Mouse (Mus musculus) forebrain, postnatal 0 days (tissue): Measurements from ENCODE around the gene Alg5. TPM values are rescaled to one million over a fixed set of nuclear protein-coding genes. Genes with fewer than 3 reads are reported as not detected.

Source experiments
- ATAC-seq: fragments of 200-750 bp; cut with Nextera tagmentation; 2 replicates; pipeline ENCODE4 v1.8.0; 2017; ENCODE audit warnings: mild to moderate bottlenecking, moderate library complexity
- DNase-seq: peaks from one replicate; pipeline ENCODE4 v3.0.0-alpha.2; 2015
- H3K27ac ChIP-seq: fragments of 300-500 bp; sonication (generic); 2 replicates; pipeline ENCODE4 v1.5.1; 2014; ENCODE audit warnings: low read depth, mild to moderate bottlenecking, antibody characterized with exemption, low read length, moderate library complexity, mixed read lengths
- H3K27me3 ChIP-seq: fragments of 300-500 bp; sonication (generic); 2 replicates; pipeline ENCODE4 v1.6.1; 2014; ENCODE audit warnings: mild to moderate bottlenecking, low read length, mixed read lengths; ENCODE audit not compliant: insufficient read depth
- H3K36me3 ChIP-seq: fragments of 300-500 bp; sonication (generic); 2 replicates; pipeline ENCODE4 v1.6.1; 2014; ENCODE audit warnings: mild to moderate bottlenecking, moderate library complexity; ENCODE audit not compliant: insufficient read depth
- H3K4me1 ChIP-seq: fragments of 300-500 bp; sonication (generic); 2 replicates; pipeline ENCODE4 v1.6.1; 2014; ENCODE audit warnings: antibody characterized with exemption; ENCODE audit not compliant: insufficient read depth
- H3K4me2 ChIP-seq: fragments of 300-500 bp; sonication (generic); 2 replicates; pipeline ENCODE4 v1.6.1; 2014; ENCODE audit warnings: low read depth, mild to moderate bottlenecking, moderate library complexity
- H3K4me3 ChIP-seq: fragments of 300-500 bp; sonication (generic); 2 replicates; pipeline ENCODE4 v1.5.1; 2014; ENCODE audit warnings: low read depth, low read length, mixed read lengths
- H3K9ac ChIP-seq: fragments of 300-500 bp; sonication (generic); 2 replicates; pipeline ENCODE4 v1.6.1; 2014; ENCODE audit warnings: mild to moderate bottlenecking
- H3K9me3 ChIP-seq: fragments of 300-500 bp; sonication (generic); 2 replicates; pipeline ENCODE4 v1.6.1; 2016; ENCODE audit warnings: low read length
- CTCF ChIP-seq: sonication (generic); IDR thresholded peaks from 2 replicates; pipeline ENCODE4 v1.5.1; 2016; ENCODE audit warnings: antibody characterized with exemption, control low read depth, low read depth
- WGBS: fragments of 180-500 bp; shearing (Covaris S2); extraction: QIAGEN DNeasy Blood & Tissue Kit; methylation state at CpG from one replicate; pipeline ENCODE4 v1.1.7; 2014; 5-methylcytosine and 5-hydroxymethylcytosine counted together
- polyA plus RNA-seq: library from polyadenylated mRNA; unstranded; fragments of >200 nt; fragmentation: Nextera tagmentation; extraction: Ambion mirVana; gene quantifications from 2 replicates; pipeline ENCODE4 v1.2.1, GENCODE M21; 2015
- total RNA-seq: library from RNA; depleted of rRNA; stranded (reverse); fragments of >200 nt; gene quantifications from 2 replicates; pipeline ENCODE4 v1.2.3, GENCODE M21; 2014

The Alg5 gene
- total and polyA plus RNA-seq, 2 experiments from 2014 or later = 24.8 to 74.7 TPM

DNA sequence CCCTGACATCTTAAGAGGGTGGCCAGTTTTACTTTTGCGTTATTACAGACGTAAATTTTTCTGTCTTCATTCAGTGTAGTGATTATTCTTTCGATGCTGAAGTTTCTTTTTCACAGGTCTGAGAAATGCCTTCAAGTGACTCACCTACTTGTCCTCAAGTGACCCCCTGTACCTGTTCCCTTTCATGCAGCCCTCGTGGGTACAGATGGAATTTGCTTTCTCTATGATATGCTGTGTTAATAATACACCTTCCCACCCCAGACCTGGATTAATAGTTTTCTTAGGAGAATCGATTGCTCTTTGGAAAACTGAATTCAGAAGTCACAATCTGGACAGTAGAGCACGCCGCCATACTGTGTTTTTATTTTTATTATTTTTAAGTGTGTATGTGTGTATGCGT is 2.0 kb downstream of the Alg5 start:
- TF ChIP-seq CTCF = no peak
- ATAC-seq = no peak
- no peak for DNase-seq
- Histone ChIP-seq H3K27me3 (no peaks in the 10 kb centered on the region), H3K9ac (no peak overlapping the region), H3K4me1 (peaks cover 9% of the 10 kb centered on the region; the same call in 1 of the 2 replicates), H3K4me2 (no peak overlapping the region), H3K27ac (no peak overlapping the region), H3K4me3 (no peak overlapping the region), H3K9me3 (no peaks in the 10 kb centered on the region), H3K36me3 (peaks cover 37% of the 10 kb centered on the region)
- WGBS = 96% methylated on average over 8 of the region's 8 CpGs

DNA sequence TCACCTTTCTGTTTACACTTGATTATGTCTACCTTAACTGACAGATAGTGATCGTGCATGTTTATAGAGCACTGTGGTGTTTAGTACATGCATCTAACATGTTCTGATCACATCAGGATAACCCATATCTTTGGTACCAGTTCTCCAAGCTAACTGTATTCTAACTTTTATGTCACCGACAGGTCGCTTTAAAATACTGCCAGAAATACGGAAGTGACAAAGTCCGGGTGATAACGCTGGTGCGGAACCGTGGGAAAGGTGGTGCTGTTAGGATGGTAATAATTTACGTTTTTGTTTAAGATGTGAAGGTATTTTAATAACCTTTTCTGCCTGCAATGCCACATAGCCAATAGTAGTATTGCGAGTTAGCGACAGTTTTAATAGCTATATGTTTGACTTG is 6.6 kb downstream of the Alg5 start:
- H3K4me2 ChIP-seq = no peak overlapping the region
- ATAC-seq (no peak), DNase-seq (no peak)
- H3K36me3 ChIP-seq = peaks cover 71% of the 10 kb centered on the region
- no peak overlapping the region for H3K4me3 ChIP-seq
- no peaks in the 10 kb centered on the region for H3K4me1 ChIP-seq
- TF ChIP-seq CTCF = no peak
- 96% methylated on average over 11 of the region's 11 CpGs for WGBS
- no peak overlapping the region for H3K9ac ChIP-seq
- H3K9me3 ChIP-seq = no peaks in the 10 kb centered on the region
- no peaks in the 10 kb centered on the region for H3K27me3 ChIP-seq
- H3K27ac ChIP-seq = no peak overlapping the region

GRCm38 (mm10) chr3:54745799-54746198 is 10.5 kb downstream of the Alg5 start:
- Histone ChIP-seq H3K27me3 (no peaks in the 10 kb centered on the region), H3K4me1 (no peaks in the 10 kb centered on the region), H3K4me3 (no peak overlapping the region), H3K27ac (no peak overlapping the region), H3K36me3 (peaks cover 92% of the 10 kb centered on the region), H3K4me2 (no peak overlapping the region), H3K9ac (no peak overlapping the region), H3K9me3 (no peaks in the 10 kb centered on the region)
- ATAC-seq = peak; percentile 78
- 64% methylated on average over 5 of the region's 5 CpGs for WGBS
- peak; percentile 66 for TF ChIP-seq CTCF
- DNase-seq = peak; percentile 28

DNA sequence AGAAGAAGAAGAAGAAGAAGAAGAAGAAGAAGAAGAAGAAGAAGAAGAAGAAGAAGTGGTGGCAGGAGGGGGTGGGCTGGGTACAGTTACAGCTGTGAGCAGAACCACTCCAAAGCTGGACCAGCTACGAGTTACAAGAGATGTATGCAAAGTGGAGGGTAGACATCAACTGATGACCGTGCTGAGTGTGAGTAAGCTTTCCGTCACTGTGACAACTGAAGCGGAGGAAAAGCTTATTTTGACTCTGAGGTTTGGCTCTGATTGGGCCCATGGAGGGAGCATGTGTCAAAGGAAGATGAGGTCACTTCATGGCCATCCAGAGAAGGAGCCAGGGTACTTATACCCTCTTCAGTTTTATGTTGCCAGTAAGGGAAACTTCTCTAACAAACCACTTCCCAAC is 18.1 kb downstream of the Alg5 start:
- Histone ChIP-seq H3K9ac (no peak overlapping the region), H3K4me2 (no peak overlapping the region), H3K27ac (no peak overlapping the region), H3K9me3 (no peaks in the 10 kb centered on the region), H3K4me1 (0 out of 2 replicates have a peak, but pooled peaks cover 2% of the 10 kb centered on the region), H3K27me3 (no peaks in the 10 kb centered on the region), H3K4me3 (no peak overlapping the region), H3K36me3 (peaks cover 35% of the 10 kb centered on the region)
- 86% methylated on average over 4 of the region's 4 CpGs for WGBS
- DNase-seq (no peak), ATAC-seq (no peak)
- TF ChIP-seq CTCF = no peak

GRCm38 (mm10) chr3:54755145-54756041 is 20.1 kb downstream of the Alg5 start, which contains the start of gene Smad9:
Smad9 (plus strand) TSS chr3:54755582.
- H3K9ac ChIP-seq = peak within 1 kb of the TSS; percentile 54
- no peaks in the 10 kb centered on the region for H3K9me3 ChIP-seq
- WGBS = 2% methylated on average over 57 of the region's 66 CpGs
- no peak for TF ChIP-seq CTCF
- peaks cover 18% of the 10 kb centered on the region for H3K36me3 ChIP-seq
- 0 out of 2 replicates have a peak, but pooled peaks cover 2% of the 10 kb centered on the region for H3K4me1 ChIP-seq
- DNase-seq = peak; percentile 66
- H3K4me3 ChIP-seq = peak within 1 kb of the TSS; percentile 45
- no peak within 1 kb of the TSS for H3K27ac ChIP-seq
- peak within 1 kb of the TSS; percentile 100 for H3K4me2 ChIP-seq
- no peaks in the 10 kb centered on the region for H3K27me3 ChIP-seq
- peak; percentile 81 for ATAC-seq

GRCm38 (mm10) chr3:54756058-54756457 is 20.7 kb downstream of the Alg5 start:
- 0 out of 2 replicates have a peak, but pooled peaks cover 2% of the 10 kb centered on the region for H3K4me1 ChIP-seq
- H3K4me2 ChIP-seq = peak overlapping the region; percentile 100
- H3K27ac ChIP-seq = no peak overlapping the region
- DNase-seq (peak; percentile 11), ATAC-seq (peak; percentile 34; the same call in 1 of the 2 replicates)
- no peaks in the 10 kb centered on the region for H3K27me3 ChIP-seq
- H3K4me3 ChIP-seq = peak overlapping the region; percentile 45
- H3K9ac ChIP-seq = peak overlapping the region; percentile 54
- H3K36me3 ChIP-seq = peaks cover 12% of the 10 kb centered on the region
- TF ChIP-seq CTCF = no peak
- H3K9me3 ChIP-seq = no peaks in the 10 kb centered on the region
- WGBS = 3% methylated on average over 11 of the region's 11 CpGs

- H3K9ac ChIP-seq = no peak overlapping the region
- no peaks in the 10 kb centered on the region for H3K27me3 ChIP-seq
- no peak overlapping the region for H3K4me3 ChIP-seq
- 0 out of 2 replicates have a peak, but pooled peaks cover 2% of the 10 kb centered on the region for H3K4me1 ChIP-seq
- no peak for TF ChIP-seq CTCF
- no peaks in the 10 kb centered on the region for H3K9me3 ChIP-seq
- no peaks in the 10 kb centered on the region for H3K36me3 ChIP-seq
- no peak overlapping the region for H3K27ac ChIP-seq
- H3K4me2 ChIP-seq = no peak overlapping the region
- WGBS = 84% methylated on average over 8 of the region's 8 CpGs
- no peak for DNase-seq
- no peak for ATAC-seq
Observed at GRCm38 (mm10) chr3:54757446-54757845, 22.1 kb downstream of the Alg5 start.
